Mouse (Mus musculus): ENCODE measurements around the gene Cux2.

Gene Cux2

DNA sequence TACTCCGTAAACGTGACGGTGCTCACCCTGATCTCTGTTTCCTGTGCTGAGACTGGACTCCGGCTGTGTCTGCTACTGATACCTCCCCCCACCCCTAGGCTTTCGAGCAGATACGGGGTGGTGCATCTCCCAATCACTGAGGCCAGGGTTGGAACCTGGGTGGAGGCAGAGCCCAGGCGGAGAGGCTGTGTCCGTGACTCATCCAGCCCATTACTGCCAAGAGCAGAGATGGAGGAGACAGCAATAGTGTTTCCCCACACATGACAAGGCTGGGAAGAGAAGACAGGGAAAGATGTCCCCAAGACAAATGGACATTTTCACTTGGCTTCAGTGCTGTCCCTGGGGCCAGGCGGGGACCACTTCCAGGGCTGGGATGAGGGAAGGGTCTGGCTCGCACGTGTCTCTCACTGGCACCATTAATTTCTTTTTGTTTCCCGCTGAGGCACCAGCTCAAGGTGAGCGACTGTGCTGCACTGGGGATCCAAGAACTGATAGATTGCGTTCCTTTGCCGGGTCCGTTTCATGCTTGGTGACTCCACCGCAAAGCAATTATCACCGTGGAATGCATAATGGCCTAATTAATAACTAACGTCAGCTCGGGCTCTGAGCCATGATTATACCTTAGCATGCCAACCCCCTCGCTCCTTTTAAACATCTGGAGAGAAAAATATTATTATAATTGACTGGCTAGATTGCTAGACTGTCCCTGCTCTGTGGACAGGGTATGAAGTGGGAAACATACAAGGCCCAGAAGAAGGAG is 140.5 kb downstream of the Cux2 start:
- no peak for DNase-seq

DNA sequence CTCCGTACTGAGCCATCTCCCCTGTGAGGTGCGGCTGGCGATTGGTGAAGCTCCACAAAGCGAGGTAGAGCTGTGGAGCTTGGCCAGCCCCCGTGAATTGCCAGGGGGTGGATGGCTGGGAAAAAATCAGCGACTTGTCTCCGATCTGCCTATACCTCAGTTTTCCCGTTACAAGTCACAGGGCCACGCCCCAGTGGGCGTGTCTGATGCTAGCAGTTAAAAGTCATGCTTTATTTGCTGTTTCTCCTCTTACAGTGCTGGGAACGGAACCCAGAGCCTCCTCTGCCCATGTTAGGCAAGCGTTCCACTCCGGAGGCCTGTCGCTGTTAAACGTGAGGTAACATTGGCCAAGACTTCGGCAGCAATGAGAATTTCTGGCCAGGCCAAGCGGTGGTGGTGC is 144.2 kb downstream of the Cux2 start:
- no peak for DNase-seq

DNA sequence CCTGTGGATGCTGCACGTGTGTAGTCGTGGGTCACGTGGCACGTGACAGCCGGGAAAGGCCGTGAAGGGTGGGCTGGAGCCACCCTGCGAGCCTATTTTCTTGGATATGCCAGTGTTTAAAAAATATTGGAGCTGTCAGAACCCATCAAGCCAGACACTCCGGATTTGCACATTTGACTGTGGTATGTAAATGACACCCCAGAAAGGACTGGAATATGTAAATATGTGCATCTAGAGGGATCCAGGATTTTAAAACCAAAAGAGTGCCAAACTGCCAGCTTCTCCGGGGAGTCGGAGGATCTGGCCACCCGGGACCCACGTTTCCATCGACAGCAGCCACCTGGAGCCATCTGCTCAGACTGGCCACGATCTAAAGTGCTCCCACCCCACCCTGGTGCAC is 145.1 kb downstream of the Cux2 start:
- DNase-seq: no peak

DNA sequence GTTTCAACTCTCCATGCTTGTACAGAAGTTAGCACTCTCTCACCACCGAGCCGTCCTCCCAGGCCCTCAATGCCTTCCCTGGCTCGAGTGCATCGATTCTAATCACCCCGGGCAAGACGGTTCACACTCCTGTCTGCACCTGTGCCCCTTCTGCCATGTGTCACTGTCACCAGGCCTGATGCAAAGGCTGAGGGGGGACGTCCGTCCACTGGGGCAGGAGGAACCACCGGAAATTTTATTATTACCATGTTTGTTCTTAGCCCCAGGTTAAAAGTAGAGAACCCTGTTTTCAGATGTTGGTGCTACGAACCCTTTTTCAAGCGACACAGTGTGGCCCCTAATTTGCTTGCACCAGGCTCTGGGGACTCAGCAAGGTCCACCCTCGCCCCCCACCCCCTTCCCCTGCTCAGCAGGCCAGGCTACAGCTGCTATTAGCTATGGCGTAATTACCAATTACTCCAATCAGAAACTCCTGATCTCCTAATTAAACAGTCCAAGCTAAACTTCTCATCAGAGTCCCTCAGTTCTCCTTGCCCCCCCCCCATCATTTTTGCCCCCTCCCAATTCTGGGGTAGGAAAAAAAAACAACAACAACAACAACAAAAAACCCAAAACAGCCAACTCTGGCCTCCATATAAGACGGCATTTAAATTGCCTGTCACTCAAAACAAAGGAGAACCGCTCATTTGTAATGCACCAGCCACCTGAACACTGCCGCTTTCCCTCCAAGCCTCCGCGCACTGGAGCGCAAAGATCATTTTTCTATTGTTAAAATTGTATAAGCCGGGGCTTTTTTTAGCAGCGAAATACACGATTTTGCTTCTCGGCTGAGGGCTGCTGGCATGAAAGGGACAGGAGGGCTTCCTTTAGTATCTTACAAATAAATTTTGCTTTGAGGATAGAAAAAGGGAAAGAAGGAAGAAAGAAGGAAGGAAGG is 146.8 kb downstream of the Cux2 start:
- peak; percentile 34 for DNase-seq

DNA sequence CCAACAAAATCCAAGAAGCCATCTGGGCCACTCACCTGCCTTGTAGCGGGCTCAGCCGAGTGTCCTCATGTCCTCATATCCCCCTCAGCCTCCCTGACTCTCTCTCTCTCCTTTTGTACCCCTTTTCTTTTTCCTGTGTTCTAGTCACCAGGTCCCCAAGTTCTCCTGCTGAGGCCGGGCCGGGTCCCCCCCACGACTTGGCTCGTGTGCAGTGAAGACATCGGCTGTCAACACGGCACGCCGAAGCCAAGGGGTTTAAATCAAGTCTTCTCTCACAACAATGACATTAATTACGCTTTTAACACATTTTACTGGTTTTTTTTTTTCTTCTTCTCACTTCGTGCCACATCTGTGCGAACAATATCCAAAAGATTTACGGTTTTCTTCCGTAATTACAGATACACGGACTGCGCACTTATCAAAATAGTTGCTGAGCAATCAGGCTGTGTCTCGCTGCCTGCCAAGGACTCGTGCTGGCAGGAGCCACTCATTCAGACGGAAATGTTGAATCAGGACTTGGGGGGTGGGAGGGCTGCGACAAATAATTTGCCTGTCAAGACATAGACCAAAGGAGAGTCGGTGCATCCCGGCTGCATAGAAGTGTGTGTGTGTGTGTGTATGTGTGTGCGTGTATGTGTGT is 154.7 kb downstream of the Cux2 start:
- no peak for DNase-seq

DNA sequence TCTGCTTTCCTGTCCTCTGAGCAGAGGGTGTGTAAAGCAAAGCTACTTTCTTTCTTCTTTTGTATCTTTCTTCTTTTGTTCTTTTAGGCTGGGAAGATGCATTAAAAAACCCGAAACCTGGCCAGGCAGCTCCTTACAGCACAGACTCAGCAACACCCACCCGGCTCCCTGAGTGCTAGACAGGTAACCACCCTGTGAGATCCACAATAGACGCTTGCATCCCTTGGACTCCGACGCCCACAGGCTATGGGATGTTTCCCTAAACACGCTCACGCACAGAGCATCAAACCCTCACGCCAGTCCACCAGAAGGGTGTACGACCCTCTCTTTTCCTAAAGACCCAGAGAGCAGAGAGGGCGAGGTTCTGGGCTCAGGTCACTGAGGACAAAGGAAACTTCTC is 155.3 kb downstream of the Cux2 start:
- DNase-seq: no peak

DNA sequence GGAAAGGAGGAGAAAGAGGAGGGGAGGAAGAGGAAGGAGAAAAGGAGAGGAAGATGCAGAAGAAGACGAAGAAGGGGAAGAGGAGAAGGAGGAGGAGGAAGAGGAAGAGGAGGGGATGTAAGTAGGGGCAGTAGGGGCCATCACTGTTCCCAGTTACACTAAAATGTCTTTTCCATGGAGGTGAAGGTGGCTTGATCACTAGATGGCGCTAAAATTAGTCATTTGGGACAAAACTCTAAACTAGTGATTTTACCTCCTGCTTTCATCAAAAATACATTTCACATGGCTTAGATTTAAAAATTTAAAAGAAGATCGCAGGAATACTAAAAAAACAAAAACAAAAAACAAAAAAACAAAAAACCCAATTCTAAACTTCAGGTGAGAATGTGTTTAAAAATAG is 156.3 kb downstream of the Cux2 start:
- peak; percentile 61 for DNase-seq

DNA sequence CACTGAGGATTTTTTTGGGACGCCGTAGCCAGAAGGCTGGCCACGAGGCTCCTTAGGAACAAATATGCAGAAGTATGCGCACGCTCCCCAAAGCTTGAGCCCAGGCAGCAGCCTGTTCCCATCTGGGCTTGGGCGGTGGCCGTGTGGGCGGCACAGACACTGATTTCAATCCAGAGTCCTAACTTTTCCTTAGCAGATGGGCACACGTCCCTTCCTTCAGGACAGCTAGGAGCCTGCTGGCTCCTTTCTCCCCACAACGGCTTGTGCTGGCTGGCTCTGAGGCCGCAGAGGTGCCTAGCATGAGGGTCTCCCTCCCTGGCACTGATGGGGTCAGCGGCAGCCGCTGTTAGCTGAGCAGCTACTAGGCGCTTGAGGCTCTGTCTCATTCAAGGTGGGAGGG is 157.6 kb downstream of the Cux2 start:
- DNase-seq: no peak

DNA sequence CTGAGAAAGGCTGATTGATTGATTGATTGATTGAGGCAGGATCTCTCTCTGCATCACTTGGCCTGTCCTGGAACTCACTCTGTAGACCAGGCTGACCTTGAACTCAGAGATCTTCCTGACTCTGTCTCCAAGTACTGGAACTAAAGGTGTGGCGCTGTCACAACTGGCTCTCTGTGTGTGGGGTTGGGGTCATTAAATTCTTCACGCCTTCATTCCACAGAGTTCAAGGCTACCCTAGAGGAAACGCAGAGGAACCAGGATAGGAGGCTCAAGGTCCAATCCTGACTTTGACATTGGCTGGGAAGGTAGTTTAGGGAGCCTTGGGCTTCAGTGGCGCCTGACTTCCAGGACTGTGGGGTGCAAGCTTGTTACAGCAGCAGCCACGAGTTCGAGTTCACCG is 159.0 kb downstream of the Cux2 start:
- no peak for DNase-seq

DNA sequence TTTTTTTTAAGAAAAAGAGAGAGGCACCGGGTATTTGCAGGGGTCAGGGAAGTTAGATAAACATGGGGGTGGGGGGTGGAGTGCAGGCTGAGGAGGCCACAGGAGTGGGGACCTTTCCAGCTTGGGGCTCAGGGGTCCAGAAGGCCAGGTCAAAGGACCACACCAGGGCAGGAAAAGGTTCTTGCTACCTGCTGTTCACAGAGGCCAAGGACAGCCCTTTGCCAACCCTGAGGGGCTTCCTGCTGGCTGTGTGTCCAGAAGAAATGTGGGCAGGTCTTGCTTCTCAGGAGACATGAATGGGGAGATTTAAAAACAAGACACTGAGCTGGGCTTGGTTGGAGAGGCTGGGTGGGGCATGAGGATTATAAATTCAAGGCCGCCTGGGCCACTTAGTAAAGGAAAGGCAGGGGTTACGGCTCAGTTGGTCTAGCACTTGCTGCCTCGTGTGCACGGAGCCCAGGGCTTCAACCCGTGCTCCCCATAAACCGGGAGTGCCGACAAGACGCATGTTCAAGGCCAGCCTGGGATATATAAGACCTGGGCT is 160.0 kb downstream of the Cux2 start:
- DNase-seq: peak; percentile 36

DNA sequence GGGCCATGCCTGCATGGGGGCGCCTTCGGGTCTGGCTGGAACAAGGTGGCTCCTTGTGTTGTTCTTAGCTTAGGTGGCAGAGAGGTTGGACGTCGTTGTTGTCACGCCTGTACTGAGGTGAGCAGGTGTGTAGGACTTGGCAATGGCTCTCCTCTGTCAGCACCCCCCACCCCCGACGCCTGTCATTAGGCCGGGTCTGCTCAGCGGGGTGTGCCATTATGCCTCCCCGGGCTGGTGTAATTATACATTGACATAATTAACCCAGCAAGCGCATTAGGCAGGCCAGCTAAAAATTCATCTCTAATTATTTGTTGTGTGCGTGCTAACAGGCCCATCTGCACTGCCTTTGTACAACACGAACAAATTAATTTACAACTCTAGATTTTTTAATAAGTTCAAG is 160.5 kb downstream of the Cux2 start:
- DNase-seq: peak; percentile 22

DNA sequence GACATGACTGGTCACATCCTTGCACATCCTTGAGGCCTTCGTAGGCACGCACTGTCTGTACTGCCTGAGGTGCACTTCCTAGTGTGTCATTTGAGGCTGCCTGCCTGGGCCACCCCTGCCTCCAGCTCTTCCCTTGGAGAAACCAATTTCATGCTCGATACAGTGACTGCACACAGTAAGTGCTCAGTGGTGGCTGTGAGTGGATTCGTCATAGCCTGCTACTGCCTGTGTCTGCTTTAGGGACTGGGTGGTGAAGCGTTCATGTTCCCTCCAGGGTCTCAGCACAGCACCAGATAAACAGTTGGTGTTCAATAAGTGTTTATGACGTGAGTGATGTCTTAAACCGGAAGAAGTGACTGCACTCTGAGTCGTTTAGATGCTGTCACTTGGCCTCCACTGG is 166.5 kb downstream of the Cux2 start:
- no peak for DNase-seq

DNA sequence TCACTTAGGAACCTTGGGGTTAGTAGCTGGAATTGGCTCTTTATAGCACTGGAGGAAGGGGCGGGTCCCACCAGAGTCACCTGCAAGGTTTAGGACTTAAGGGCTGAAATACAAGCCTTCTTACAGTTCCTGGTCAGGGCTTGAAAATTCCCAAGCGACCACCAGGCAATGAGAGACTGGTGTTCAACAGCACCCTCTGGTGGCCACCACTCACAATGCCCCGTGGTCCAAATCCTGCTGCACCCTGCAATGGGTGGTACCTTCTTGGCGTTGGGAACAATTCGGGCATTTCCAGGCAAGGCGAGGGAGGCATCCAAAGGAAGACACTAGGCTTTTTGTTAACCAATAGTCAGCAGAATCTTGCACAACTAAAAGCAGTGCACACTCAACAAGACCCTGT is 170.7 kb downstream of the Cux2 start:
- DNase-seq: peak; percentile 22

DNA sequence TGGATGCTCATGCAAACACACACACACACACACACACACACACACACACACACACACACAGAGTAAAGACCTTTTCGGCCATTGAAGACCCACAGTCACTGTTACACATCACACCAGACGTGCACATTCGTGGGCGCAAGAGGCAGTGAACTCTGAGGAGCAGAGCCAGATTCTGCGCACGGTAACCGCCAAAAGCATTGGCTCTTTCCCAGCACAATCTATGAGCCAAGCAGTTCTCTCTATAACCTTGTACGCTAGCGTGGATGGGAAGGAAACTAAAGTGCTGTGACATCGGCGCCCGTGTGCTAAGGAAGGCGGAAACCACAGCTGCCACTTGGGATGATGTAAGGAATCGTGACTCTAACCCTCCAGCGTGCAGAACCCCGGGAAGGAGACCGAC is 171.2 kb downstream of the Cux2 start:
- DNase-seq: no peak

DNA sequence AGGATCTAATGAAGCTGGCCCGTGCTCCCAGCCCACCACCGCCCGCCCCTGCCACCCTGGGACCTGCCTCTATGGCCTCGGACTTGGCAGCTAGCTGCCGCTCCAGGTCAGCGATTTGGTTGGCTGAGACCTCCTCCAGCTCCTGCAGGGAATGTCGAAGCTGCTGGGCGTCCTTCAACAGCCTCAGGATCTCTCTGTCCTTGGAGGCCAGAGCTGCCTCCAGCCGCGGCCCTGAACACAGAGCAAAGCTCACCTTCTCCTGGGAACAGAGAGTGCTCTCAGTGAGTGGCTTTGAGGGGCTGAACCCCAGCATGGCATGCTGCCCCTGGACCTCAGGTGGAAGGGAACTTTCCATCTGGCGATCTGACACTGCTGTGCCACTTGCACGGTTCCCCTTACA is 173.0 kb downstream of the Cux2 start:
- no peak for DNase-seq

DNA sequence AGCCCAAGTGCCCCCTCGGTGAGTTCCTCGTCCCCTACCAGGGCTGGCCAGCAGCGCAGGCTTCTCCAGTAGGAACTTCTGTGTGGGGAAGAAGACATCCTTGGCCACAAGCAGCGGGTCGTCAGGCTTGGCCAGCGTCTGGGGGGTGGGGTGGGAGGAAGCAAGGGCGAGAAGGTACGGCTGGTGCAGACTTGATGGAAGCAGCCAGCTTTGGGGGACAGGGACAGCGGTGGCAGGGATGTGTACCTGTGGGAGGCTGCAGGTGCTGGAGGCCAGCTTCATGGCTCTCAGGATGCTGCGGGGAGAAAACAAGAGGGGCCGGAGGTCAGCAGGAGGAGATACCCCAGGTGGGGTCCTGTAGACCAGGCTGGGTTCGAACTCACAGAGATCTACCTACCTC is 174.9 kb downstream of the Cux2 start:
- DNase-seq: no peak

DNA sequence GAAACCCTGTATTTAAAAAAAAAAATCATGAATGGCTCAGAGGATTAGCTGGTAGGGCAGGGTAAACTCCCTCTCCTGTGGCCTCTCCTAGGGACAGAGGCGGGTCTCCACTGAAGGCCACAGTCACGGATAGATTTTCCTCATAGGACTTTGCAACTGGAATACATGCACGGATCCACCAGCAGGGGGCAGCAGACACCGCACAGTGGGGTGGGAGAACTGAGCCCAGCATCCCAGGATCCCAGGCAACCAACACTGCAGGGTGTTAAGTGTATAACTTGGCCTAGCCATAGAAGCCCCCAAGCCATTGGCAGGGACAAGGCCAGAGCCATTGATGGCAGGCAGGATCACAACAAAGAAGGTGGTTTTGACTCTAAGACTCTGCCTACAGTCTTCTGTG is 177.7 kb downstream of the Cux2 start:
- peak; percentile 86 for DNase-seq

DNA sequence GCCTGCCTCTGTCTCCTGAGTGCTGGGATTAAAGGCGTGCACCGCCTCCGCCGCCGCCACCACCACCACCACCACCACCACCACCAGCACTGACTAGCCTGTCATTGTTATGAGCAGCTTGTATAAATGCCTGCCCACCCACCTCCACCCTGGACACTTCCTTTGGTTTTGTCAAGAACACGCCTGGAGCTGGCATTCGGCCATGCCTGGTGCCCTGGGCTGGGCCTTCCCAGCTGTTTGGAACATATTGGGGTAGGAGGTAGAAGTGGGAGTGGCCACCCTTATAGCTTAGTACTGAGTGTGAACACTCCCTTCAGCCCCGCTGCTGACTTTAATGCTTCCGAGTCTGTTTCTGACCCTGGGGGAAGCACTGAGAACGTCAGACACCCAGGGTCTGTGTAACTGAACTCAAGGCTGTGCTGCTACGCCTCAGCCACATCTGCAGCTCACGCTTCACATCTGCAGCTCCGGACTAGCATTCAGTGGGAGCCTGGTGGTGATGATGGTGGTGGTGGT is 178.3 kb downstream of the Cux2 start:
- no peak for DNase-seq

DNA sequence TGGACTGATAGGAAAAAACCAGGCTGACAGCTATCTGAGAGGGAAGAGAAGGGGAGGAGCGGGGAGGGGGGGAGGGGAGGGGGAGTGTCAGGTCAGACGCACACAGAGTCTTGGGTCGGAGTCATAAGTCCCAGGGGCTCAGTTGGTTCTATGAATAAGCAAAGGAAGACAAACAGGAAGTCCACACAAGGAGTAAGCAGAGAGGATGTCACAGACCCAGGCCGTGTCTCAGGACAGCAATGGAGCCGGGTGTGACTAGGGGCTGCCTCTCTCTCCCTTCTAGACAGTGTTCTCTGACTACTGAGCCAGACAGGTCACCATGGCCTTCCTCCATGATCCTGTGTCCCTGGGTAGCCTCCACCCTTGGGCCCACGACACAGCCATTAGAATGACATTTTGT is 179.1 kb downstream of the Cux2 start:
- DNase-seq: no peak

DNA sequence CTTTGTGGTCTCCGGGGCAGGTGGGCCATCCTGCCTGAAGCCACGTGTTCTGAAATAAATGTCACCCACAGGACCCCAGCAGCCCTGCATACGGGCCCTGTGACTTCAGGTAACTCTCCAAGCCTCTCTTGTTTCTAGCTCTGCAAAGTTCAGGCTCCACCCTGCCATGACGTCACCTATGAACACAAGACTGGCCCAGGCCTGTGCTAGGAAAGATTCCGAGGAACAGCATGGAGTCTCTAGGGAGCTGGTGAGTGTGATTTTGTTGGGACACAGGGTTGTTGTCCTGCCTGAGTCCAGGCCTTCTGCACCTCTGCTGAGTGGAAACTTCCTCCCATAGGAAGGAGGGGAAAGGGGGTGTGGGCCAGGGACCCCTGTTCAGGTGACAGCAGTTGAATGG is 181.9 kb downstream of the Cux2 start:
- DNase-seq: peak; percentile 13

DNA sequence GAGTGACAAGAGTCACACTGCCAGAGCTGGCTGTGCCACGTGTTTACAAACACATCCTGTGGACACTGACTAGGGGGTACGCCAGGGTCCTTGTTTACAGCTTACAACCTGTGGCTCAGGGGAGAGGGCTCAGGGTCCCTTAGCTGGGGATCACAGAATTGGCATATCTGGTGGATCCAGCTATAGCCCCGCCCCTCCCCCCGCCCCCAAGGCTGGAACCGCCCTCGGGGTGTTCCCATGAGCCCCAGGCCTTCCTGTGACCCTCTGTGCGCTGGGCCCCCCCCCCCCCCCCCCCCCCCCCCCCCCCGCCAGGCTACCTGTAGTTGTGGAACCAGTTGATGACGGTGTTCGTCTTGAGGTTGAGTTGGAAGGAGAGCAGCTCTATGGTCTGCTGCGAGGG is 185.6 kb downstream of the Cux2 start:
- no peak for DNase-seq

DNA sequence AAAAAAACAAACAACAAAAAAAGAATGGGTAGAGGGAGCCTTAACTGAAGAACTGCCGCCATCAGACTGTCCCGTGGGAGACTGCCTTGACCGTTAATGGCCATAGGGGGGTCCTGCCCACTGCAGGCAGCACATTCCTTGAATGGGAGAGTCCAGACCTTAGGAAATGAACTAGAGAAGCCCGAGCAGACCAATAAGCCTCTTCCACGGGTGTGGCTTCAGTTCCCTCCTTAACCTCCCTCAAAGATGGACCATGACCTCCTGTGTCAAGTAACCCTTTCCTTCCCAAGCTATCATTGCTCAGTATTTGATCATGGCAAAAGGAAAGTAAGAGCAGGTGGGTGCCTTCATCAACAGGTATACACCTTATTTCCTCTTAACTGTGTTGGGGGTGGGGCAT is 187.9 kb downstream of the Cux2 start:
- DNase-seq: no peak

DNA sequence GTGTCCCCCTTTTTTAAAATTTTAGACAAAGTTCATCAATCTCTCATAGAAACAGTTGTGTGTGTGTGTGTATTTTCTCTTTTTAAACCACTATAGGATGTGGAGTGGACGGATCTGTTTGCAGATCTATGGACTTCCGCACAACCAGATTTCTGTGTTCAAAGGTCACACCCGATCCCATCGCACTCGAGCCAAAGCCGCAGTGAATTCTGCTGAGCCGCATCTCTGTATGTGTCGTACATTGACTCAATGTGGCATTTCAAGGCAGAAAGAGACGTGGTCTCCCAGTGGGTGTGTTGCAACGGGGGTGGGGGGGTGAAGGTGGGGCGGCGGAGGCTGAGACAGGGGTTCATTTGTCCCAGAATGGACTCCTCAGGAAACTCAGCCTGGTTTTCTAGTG is 191.5 kb downstream of the Cux2 start:
- no peak for DNase-seq

All from embryo, embryonic 11 days (tissue).